Mouse (Mus musculus) cerebellum, adult 9-11 months (tissue): ENCODE measurements around the gene Shroom2.

ENCODE experiments used
- DNase-seq: peaks from one replicate; pipeline ENCODE4 v3.0.0; 2022

Shroom2 gene

DNA sequence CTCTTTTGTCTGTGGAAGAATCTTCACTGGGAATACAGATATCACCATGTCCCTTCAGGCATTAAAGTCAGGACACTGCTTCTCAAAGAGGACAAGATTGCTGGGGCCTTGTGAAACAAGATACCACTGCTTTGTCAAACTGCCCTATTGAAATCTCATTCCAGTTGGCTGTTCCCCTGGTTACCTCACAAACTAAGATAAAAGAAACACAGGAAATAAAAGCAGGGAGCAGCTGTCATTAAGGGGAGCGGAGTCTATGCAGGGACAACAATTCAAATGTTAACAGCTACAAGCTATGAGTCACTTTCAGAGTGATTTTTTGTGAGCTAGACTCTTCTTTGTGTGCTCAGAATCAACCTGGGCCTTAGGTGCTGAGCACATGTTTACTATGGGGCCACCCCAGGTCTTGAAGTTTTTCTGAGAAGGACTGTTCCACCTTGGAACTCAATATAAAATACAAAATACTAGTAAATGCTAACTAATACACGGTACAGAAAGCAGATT is 78.4 kb downstream of the Shroom2 start:
- no peak for DNase-seq

DNA sequence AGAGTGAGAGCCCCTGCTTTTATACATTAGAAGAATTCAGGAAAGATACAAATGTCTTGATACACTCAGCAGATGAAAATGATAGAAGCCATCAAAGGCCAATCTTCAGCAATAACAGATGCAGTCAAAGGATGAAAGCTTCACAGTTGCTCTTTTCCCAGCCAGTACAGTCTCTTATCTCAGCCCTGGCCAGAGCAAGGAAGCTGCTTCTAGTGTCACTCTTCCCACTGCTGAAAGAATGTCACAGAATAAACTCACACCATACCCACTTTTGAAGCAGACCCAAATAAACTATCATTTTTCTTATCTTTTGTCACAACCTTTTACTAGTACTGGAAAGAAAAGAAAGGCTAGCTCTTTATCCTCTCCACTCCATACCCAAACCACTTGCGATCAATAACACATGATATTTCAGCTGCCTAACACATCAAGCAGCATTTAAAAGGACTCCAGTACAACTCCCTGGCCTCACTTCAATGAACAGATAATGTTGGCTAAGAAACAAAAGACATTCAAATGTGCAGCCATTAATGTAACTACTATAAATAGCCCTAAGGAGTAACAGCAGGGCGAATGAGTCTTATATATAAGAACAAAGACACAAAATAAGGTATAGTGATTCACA is 90.0 kb downstream of the Shroom2 start:
- DNase-seq, result no peak

- DNase-seq, result no peak
These were observed 92.9 kb downstream of the Shroom2 start for GRCm38 (mm10) chrX:152676357-152676756.

GRCm38 (mm10) chrX:152673431-152673830 is 95.8 kb downstream of the Shroom2 start:
- no peak for DNase-seq

- no peak for DNase-seq
These were observed 111.8 kb downstream of the Shroom2 start for GRCm38 (mm10) chrX:152657363-152658036.

DNA sequence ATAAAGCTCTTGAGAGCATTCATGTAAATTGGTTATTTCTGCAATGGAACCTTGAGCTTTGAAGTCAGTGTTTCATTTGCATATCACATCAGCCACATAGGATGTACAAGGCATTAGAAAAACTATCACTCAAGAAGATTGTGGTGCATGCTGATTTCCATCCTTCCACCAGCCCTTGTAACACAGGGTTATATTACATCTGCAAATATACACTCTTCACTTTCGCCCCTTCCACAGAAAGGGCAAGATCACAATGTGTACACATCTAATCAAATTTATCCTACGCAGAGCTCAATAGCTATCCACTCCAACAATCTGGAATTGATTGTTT is 112.7 kb downstream of the Shroom2 start:
- DNase-seq, result no peak

DNA sequence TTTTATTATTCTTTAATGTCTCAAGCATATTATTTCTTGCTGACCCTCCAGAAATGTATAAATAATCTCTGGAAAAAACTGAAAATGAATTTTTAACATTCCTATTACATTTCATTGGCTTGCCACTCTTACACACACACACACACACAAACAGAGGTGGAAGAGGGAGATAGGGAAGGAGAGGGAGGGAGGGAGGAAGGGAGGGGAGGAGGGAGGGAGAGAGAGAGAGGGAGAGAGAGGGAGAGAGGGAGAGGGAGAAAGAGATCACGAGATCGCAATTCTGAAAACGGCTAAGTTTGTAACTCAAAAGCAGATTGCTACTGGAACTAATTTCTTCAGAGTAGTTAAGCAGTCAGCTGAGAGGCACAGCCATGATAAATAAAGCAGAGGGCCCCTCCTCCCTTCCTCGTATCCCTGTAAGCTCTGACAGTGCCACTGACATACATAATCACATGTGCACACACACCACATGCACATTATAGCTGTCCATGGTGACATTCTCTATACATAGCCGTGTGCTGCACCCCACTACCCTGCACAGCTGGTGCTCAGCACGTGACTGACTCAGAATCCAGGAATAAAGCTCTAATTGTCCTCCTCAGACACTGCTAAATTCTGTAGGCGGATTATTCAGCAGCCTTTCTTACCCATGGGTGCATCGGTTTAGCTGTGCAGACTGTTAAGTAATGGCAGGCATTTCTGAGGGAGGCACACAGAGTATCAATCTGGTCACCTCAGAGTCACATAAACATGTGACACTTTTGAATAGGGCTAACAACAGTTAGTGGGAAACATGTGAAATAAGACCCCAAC is 113.3 kb downstream of the Shroom2 start:
- DNase-seq, result no peak

GRCm38 (mm10) chrX:152652676-152653075 is 116.6 kb downstream of the Shroom2 start:
- no peak for DNase-seq

- no peak for DNase-seq
These were observed 124.4 kb downstream of the Shroom2 start for GRCm38 (mm10) chrX:152644827-152645226.

DNA sequence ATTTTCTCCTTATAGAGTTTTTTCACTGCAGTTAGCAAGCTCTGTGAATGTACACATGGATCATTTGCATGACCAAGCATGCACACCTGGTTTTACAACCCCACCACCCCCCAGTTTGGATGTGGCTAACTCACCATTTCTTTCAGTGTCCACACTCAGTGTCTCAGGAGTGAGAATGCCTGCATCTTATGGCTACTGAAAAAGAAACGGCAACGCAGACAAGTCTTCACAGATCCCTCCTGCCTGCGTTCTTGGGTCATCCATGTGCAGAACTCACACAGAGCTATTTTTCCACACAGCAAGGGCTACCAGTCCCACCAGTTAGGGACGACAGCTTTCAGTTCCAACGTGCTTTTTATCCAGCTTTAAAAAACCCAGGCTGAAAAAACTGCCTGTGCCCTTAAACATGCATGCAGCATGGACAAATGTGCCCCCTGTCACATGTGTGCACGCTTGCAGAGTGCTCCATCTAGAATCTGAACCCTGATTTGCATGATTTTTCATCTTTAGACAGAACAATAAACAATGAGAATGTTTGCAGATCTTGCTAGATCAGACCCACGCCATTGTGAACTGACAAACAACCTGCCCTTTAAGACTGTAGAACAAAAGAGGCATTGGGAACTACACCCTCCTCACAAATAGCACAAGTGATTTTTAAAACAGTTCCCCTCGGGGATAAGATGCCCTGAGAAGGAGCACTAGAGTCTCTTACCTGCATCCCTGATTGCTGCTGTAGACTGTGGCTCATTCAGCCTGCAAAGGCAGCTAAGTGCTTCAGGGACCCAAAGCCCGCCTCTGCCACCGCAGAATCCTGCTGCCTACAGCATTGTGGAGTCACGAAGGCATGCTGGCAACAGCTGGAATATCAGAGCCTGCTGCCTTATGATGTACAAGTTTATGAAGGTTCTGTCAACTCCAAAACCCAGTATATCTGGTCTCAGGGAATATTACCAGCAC is 125.3 kb downstream of the Shroom2 start:
- DNase-seq, result no peak

GRCm38 (mm10) chrX:152643201-152643600 is 126.1 kb downstream of the Shroom2 start:
- no peak for DNase-seq

DNA sequence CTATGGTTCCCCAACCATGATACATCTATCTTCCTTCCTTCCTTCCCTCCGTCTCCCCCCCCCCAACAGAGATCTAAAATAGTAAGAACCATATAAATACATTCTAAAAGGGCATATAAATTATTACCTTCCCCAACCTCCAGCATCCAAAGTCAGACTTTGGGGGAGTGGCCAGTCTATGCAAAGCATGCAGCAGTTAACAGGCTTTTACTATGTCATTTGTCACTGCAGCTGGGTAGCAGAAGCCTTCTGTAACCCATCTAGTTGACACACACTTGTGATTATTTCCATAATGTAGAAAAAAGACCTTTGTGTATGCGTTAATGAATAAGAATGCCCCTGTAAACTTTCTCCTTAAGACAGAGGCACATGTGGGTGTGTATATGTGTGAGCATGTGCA is 126.6 kb downstream of the Shroom2 start:
- no peak for DNase-seq

DNA sequence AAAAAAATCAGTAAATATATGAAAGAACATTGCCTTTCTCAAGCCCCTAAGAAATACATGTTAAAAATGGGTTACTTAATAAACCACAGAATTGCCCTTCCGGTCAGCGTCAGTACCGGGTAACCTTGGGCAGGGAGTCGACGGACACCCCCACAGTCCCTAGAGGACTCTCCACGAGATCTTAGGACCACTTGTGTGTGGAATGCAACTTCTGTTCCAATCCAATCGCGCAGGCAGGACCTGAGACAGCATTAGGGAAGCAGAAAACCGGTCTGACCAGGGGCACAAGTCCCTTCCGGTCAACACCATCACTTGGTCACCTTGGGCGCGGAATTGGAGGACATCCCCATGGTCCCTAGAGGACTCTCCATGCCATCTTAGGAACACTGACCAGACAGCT is 133.9 kb downstream of the Shroom2 start:
- DNase-seq, result no peak

DNA sequence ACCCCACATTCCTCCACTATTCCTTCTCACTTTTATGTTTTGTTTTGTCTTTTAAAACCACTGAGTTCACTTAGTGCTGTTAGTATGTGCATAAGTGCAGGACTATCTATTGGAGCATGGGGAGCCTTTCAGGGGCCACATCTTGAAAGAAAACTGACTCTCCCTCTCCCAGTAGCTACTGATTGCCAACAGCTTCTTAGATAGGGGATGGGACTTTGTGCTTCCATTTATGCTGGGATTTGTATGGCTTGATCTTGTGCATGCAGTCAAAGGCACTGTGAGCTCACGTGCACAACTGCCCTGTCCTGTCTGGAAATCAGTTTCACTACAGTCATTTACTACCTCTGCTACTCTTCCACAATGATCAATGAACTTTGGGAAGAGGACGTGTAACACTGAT is 147.9 kb downstream of the Shroom2 start:
- DNase-seq, result no peak

DNA sequence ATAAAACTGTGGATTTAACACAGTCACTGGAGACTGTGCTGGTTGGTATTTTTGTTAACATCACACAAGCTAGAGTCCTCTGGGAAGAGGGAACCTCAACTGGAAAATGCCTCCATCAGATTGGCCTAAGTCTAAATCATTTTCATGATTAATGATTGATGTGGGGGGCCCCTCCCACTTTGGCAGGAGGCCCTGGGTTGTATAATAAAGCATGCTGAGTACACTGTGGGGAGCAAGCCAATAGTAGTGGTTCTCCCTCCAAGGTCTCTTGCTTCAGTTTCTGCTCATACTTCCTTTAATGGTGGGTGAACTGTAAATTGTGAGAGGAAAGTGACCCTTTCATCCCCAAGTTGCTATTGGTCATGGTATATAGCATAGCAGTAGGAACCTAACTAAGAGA is 148.3 kb downstream of the Shroom2 start:
- DNase-seq, result no peak

DNA sequence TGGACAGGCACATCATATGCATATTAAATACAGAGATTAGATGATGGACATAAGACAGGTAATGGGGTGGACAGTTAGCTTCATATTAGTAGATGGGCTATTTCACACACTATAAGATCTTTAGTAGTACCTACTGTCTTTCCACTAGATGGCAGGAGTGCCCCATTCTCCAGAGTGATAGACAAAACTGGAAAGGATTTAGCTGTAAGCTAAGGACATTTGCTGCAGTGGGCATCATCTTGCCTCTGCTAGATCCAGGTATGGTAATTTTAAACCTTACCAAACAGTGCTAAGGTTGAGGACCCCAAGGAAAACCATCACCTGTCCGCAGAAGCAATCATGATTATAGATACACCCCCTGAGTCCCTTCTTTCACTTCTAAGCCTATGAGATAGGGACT is 150.8 kb downstream of the Shroom2 start:
- DNase-seq, result no peak

DNA sequence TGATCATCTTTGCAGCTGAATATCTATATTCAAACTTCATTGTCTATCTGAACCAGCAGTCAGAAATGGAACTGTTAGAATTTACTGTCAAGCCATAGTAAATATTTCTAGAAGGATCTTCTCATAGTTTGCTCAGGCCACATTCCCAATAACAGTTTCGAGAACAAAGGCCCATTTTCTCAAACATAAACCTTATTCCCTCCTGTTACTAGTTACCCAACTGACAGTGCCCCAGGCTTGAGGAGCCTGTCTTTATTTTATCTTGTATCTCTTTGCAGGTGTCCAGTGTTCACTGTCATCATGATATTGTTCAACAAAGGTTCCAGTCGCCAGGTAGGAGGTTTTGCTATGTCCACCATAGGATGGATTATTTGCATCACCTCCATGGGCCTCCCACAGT is 206.2 kb downstream of the Shroom2 start, which contains the start of gene Cldn34a:
Gene Cldn34a, plus strand, starts transcription at position 301 of the 400 bp plus-strand sequence.
- DNase-seq, result no peak
